Mouse (Mus musculus): ENCODE results near the gene Dlg2.

DNA sequence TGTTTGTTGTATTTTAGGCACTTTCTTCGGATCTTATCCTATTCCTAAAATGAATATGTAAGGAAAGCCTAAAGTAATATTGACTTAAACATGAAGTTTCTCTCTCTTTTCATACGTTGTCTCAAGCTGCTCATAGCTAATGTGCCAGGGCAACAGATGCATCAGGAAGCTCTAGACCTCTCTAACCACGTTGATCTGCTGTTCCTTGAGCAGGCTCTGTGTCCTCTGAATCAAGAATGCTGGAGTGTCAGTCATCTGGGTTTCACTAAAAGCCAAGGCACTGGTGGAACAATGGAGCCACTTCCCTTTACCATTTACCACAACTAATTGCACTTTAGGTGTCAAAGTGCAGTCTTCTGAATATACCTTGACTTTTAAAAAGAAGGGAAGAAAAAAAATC is 1880.1 kb downstream of the Dlg2 start:
- TF ChIP-seq CTCF (IDR thresholded peaks at IDR 0.05; ENCODE audit: borderline replicate concordance, extremely low read depth, insufficient read depth, insufficient read length) (no peak), POLR2A (IDR thresholded peaks at IDR 0.05; ENCODE audit: borderline replicate concordance, extremely low read depth, insufficient read depth, insufficient read length, poor library complexity, severe bottlenecking) (no peak)

Measured in brain, embryonic 14.5 days (tissue).